ENCODE assay signal across 9 mouse cellular contexts in the genomic region with DNA sequence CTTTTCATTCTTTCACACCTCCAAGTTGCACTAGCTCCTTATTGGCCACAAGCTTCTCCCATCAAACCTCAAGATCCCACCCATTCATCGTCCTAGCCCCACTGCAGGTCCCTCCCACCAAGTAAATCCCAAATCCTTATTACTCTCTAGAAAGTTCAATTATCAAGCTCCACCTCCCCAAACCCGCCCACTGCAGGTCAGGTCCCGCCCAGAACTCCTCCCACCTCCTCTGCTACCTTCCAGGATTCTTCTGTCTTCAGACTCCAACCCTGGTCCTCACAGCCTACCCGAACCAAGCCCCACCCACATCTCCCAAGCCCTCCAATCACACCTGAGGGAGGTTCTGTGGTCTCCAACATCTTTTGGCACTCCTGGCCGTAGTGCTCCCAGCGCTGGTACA. TPM values are rescaled to one million over a fixed set of nuclear protein-coding genes. Genes with fewer than 3 reads are reported as not detected.
A peak's percentile ranks its signal among the peaks of the same experiment; 100 is the strongest.
DNase-seq lines count a peak whose midpoint lies in the region; ATAC-seq lines count a peak whose summit lies in the region.
"Had no signal": no experiment of that assay in that cellular context is flagged by ENCODE, and none has a peak within 500 bp of the region (broad histone marks: within the 10 kb centered on the region; RNA-seq: fewer than 3 reads in every experiment).

No protein-coding gene starts in this region.

- peak overlapping the region; percentile 53 for H3K4me2 ChIP-seq in forebrain, embryonic 16.5 days (ENCODE audit: low read length)
- peak overlapping the region; percentile 52 for H3K4me2 ChIP-seq in limb, embryonic 13.5 days (replicated peaks)
- H3K4me2 ChIP-seq in stomach, embryonic 15.5 days = peak overlapping the region; percentile 36

- H3K9ac ChIP-seq in forebrain, embryonic 16.5 days (replicated peaks; ENCODE audit: low read depth, low read length) = no peak overlapping the region
- H3K9ac ChIP-seq in limb, embryonic 13.5 days = no peak overlapping the region
- H3K9ac ChIP-seq in stomach, embryonic 15.5 days = no peak overlapping the region

- no peaks in the 10 kb centered on the region for H3K36me3 ChIP-seq in forebrain, embryonic 16.5 days (ENCODE audit: control insufficient read depth, insufficient read depth)
- H3K36me3 ChIP-seq in limb, embryonic 13.5 days = no peaks in the 10 kb centered on the region
- no peaks in the 10 kb centered on the region for H3K36me3 ChIP-seq in stomach, embryonic 15.5 days

- H3K9me3 ChIP-seq in forebrain, embryonic 16.5 days (ENCODE audit: control insufficient read depth, low read length) = peaks cover 3% of the 10 kb centered on the region; the same call in 1 of the 2 replicates
- 0 out of 2 replicates have a peak, but pooled peaks cover 5% of the 10 kb centered on the region for H3K9me3 ChIP-seq in limb, embryonic 13.5 days
- H3K9me3 ChIP-seq in stomach, embryonic 15.5 days = no peaks in the 10 kb centered on the region

- peaks cover 4% of the 10 kb centered on the region; the same call in 1 of the 2 replicates for H3K27me3 ChIP-seq in forebrain, embryonic 16.5 days (replicated peaks; ENCODE audit: control insufficient read depth, insufficient read depth, low read length)
- peaks cover 68% of the 10 kb centered on the region for H3K27me3 ChIP-seq in limb, embryonic 13.5 days
- H3K27me3 ChIP-seq in stomach, embryonic 15.5 days (replicated peaks) = peaks cover 14% of the 10 kb centered on the region

- ATAC-seq in forebrain, embryonic 16.5 days = peak; percentile 17; the same call in 1 of the 2 replicates
- ATAC-seq in limb, embryonic 13.5 days (ENCODE audit: low FRiP score, low read depth) = peak; percentile 84
- peak; percentile 41; the same call in 1 of the 2 replicates for ATAC-seq in stomach, embryonic 15.5 days (ENCODE audit: insufficient read depth, low FRiP score, low read depth)

- WGBS in forebrain, embryonic 16.5 days = under 1% methylated on average over 6 of the region's 6 CpGs
- under 1% methylated on average over 6 of the region's 6 CpGs for WGBS in limb, embryonic 13.5 days
- 0% methylated on average over 6 of the region's 6 CpGs for WGBS in stomach, embryonic 15.5 days

- H3K4me1 ChIP-seq in forebrain, embryonic 16.5 days (replicated peaks; ENCODE audit: control insufficient read depth, insufficient read depth, low read length) = peaks cover 38% of the 10 kb centered on the region
- peaks cover 38% of the 10 kb centered on the region for H3K4me1 ChIP-seq in limb, embryonic 13.5 days
- peaks cover 34% of the 10 kb centered on the region for H3K4me1 ChIP-seq in stomach, embryonic 15.5 days

- H3K27ac ChIP-seq in forebrain, embryonic 16.5 days (ENCODE audit: low read length) = no peak overlapping the region
- H3K27ac ChIP-seq in limb, embryonic 13.5 days = 0 out of 2 replicates have a peak overlapping the region, but pooled peaks have one; percentile 10
- H3K27ac ChIP-seq in stomach, embryonic 15.5 days = no peak overlapping the region

- DNase-seq in kidney, adult 18-20 months = peak; percentile 33
- DNase-seq in kidney, adult 11 months = no peak
- no peak for DNase-seq in gastrocnemius, adult 18-20 months (ENCODE audit: low spot score)
- DNase-seq in gastrocnemius, postnatal 25 days = no peak
- no peak for DNase-seq in spleen, adult 12 weeks (ENCODE audit: low spot score)

- H3K4me3 ChIP-seq in forebrain, embryonic 16.5 days (replicated peaks; ENCODE audit: low read length) = peak overlapping the region; percentile 4; the same call in 1 of the 2 replicates
- peak overlapping the region; percentile 8 for H3K4me3 ChIP-seq in limb, embryonic 13.5 days
- 0 out of 2 replicates have a peak overlapping the region, but pooled peaks have one; percentile 7 for H3K4me3 ChIP-seq in stomach, embryonic 15.5 days (replicated peaks)

RNA-seq across cellular contexts. Expression of a gene that starts 1.7 kb away (rescaled TPM):
- polyA plus RNA-seq in forebrain, embryonic 16.5 days (2015; fragmentation: Nextera tagmentation; extraction: Ambion mirVana) = 21.8 and 32.1 TPM in 2 replicates
- 0.29 and 0.41 TPM in 2 replicates for polyA plus RNA-seq in limb, embryonic 13.5 days (2015; fragmentation: Nextera tagmentation; extraction: Ambion mirVana)
- 2.3 and 2.9 TPM in 2 replicates for polyA plus RNA-seq in stomach, embryonic 15.5 days (2015; fragmentation: Nextera tagmentation; extraction: Ambion mirVana)
- total RNA-seq in gastrocnemius, adult 18-20 months (2021) = not detected
- not detected for total RNA-seq in gastrocnemius, postnatal 25 days (2021)
- total RNA-seq: neutrophil, adult 5-6 weeks had no signal

RNA-seq across cellular contexts. Expression of a gene that starts 12.0 kb away (rescaled TPM):
- polyA plus RNA-seq in forebrain, embryonic 16.5 days (2015; fragmentation: Nextera tagmentation; extraction: Ambion mirVana) = 8.3 and 14.4 TPM in 2 replicates
- 5.2 and 5.5 TPM in 2 replicates for polyA plus RNA-seq in limb, embryonic 13.5 days (2015; fragmentation: Nextera tagmentation; extraction: Ambion mirVana)
- polyA plus RNA-seq in stomach, embryonic 15.5 days (2015; fragmentation: Nextera tagmentation; extraction: Ambion mirVana) = 10.6 and 10.7 TPM in 2 replicates
- 10 to 100 TPM; 13.9 to 15.0 TPM for total RNA-seq in gastrocnemius, adult 18-20 months (2021)
- 1 to 10 TPM; 8.4 to 9.4 TPM for total RNA-seq in gastrocnemius, postnatal 25 days (2021)

RNA-seq across cellular contexts. Expression of a gene that starts 14.7 kb away (rescaled TPM):
- 116 and 118 TPM in 2 replicates for polyA plus RNA-seq in forebrain, embryonic 16.5 days (2015; fragmentation: Nextera tagmentation; extraction: Ambion mirVana)
- polyA plus RNA-seq in limb, embryonic 13.5 days (2015; fragmentation: Nextera tagmentation; extraction: Ambion mirVana) = 146 and 149 TPM in 2 replicates
- 131 and 141 TPM in 2 replicates for polyA plus RNA-seq in stomach, embryonic 15.5 days (2015; fragmentation: Nextera tagmentation; extraction: Ambion mirVana)
- 10 to 100 TPM; 50.5 to 55.4 TPM for total RNA-seq in gastrocnemius, adult 18-20 months (2021)
- total RNA-seq in gastrocnemius, postnatal 25 days (2021) = 10 to 100 TPM; 48.2 to 50.0 TPM

RNA-seq across cellular contexts. Expression of a gene that starts 15.1 kb away (rescaled TPM):
- polyA plus RNA-seq in forebrain, embryonic 16.5 days (2015; fragmentation: Nextera tagmentation; extraction: Ambion mirVana) = 17.1 and 22.4 TPM in 2 replicates
- 17.1 and 18.1 TPM in 2 replicates for polyA plus RNA-seq in limb, embryonic 13.5 days (2015; fragmentation: Nextera tagmentation; extraction: Ambion mirVana)
- polyA plus RNA-seq in stomach, embryonic 15.5 days (2015; fragmentation: Nextera tagmentation; extraction: Ambion mirVana) = 13.5 and 14.7 TPM in 2 replicates
- 1 to 10 TPM; 1.9 to 2.0 TPM for total RNA-seq in gastrocnemius, adult 18-20 months (2021)
- 1 to 10 TPM; 2.3 to 2.5 TPM for total RNA-seq in gastrocnemius, postnatal 25 days (2021)

RNA-seq across cellular contexts. Expression of a gene that starts 44.5 kb away (rescaled TPM):
- 25.4 and 28.3 TPM in 2 replicates for polyA plus RNA-seq in forebrain, embryonic 16.5 days (2015; fragmentation: Nextera tagmentation; extraction: Ambion mirVana)
- polyA plus RNA-seq in limb, embryonic 13.5 days (2015; fragmentation: Nextera tagmentation; extraction: Ambion mirVana) = 16.8 and 19.1 TPM in 2 replicates
- polyA plus RNA-seq in stomach, embryonic 15.5 days (2015; fragmentation: Nextera tagmentation; extraction: Ambion mirVana) = 11.6 and 12.8 TPM in 2 replicates
- 1 to 10 TPM; 2.2 to 2.6 TPM for total RNA-seq in gastrocnemius, adult 18-20 months (2021)
- 1 to 10 TPM; 2.9 TPM for total RNA-seq in gastrocnemius, postnatal 25 days (2021)

Comparison
In these comparisons a context has a peak if more than half of its experiments do, and no peak if none do; other contexts are left out.
1. ATAC-seq: peak in every context shown above with its lines; median percentile 84 in limb, embryonic 13.5 days; 41 in stomach, embryonic 15.5 days; 17 in forebrain, embryonic 16.5 days.